ENCODE assay signal across 25 mouse cellular contexts in genomic region chr3:16070963-16071362, GRCm38 (mm10).
"Had no signal": no experiment of that assay in that cellular context is flagged by ENCODE, and none has a peak within 500 bp of the region (broad histone marks: within the 10 kb centered on the region; RNA-seq: fewer than 3 reads in every experiment).

No protein-coding gene starts in this region.

- H3K27ac ChIP-seq: embryonic facial prominence, embryonic 10.5 days; embryonic facial prominence, embryonic 12.5 days; embryonic facial prominence, embryonic 13.5 days; embryonic facial prominence, embryonic 15.5 days; forebrain, embryonic 10.5 days; forebrain, embryonic 12.5 days; forebrain, embryonic 13.5 days; forebrain, embryonic 15.5 days; gastrocnemius, adult 2 months; heart, adult 2 months; heart, embryonic 10.5 days had no signal

- H3K4me2 ChIP-seq: embryonic facial prominence, embryonic 12.5 days; embryonic facial prominence, embryonic 13.5 days; embryonic facial prominence, embryonic 15.5 days; forebrain, embryonic 12.5 days; forebrain, embryonic 13.5 days; forebrain, embryonic 15.5 days had no signal

- H3K4me1 ChIP-seq: embryonic facial prominence, embryonic 10.5 days; embryonic facial prominence, embryonic 12.5 days; embryonic facial prominence, embryonic 13.5 days; embryonic facial prominence, embryonic 15.5 days; forebrain, embryonic 10.5 days; forebrain, embryonic 12.5 days; forebrain, embryonic 13.5 days; forebrain, embryonic 15.5 days; heart, embryonic 10.5 days had no signal

- H3K4me3 ChIP-seq: embryonic facial prominence, embryonic 10.5 days; embryonic facial prominence, embryonic 12.5 days; embryonic facial prominence, embryonic 13.5 days; embryonic facial prominence, embryonic 15.5 days; erythroblast, embryonic 14.5 days; forebrain, embryonic 10.5 days; forebrain, embryonic 12.5 days; forebrain, embryonic 13.5 days; forebrain, embryonic 15.5 days; gastrocnemius, adult 2 months; heart, adult 2 months; heart, embryonic 10.5 days had no signal

- H3K9me3 ChIP-seq: embryonic facial prominence, embryonic 10.5 days; embryonic facial prominence, embryonic 12.5 days; embryonic facial prominence, embryonic 13.5 days; embryonic facial prominence, embryonic 15.5 days; forebrain, embryonic 10.5 days; forebrain, embryonic 12.5 days; forebrain, embryonic 13.5 days; forebrain, embryonic 15.5 days; heart, embryonic 10.5 days had no signal

- H3K9ac ChIP-seq: embryonic facial prominence, embryonic 12.5 days; embryonic facial prominence, embryonic 13.5 days; embryonic facial prominence, embryonic 15.5 days; forebrain, embryonic 12.5 days; forebrain, embryonic 13.5 days; forebrain, embryonic 15.5 days; forebrain, postnatal 0 days had no signal

- DNase-seq: cerebellum, adult 9-11 months; cerebellum, postnatal 10 days; cerebellum, postnatal 14 days; cerebellum, postnatal 25 days; cerebellum, postnatal 36 days; embryo, embryonic 11 days; forebrain, postnatal 0 days; gastrocnemius, adult 2 months; gastrocnemius, postnatal 10 days; gastrocnemius, postnatal 14 days; gastrocnemius, postnatal 25 days; gastrocnemius, postnatal 36 days; heart, adult 11 months; heart, adult 18-20 months; heart, adult 2 months had no signal

- H3K36me3 ChIP-seq: embryonic facial prominence, embryonic 10.5 days; embryonic facial prominence, embryonic 12.5 days; embryonic facial prominence, embryonic 13.5 days; embryonic facial prominence, embryonic 15.5 days; forebrain, embryonic 10.5 days; forebrain, embryonic 12.5 days; forebrain, embryonic 15.5 days; heart, embryonic 10.5 days had no signal

- H3K27me3 ChIP-seq: embryonic facial prominence, embryonic 12.5 days; embryonic facial prominence, embryonic 13.5 days; embryonic facial prominence, embryonic 15.5 days; forebrain, embryonic 12.5 days; forebrain, embryonic 13.5 days; forebrain, embryonic 15.5 days had no signal
